In the genomic region with DNA sequence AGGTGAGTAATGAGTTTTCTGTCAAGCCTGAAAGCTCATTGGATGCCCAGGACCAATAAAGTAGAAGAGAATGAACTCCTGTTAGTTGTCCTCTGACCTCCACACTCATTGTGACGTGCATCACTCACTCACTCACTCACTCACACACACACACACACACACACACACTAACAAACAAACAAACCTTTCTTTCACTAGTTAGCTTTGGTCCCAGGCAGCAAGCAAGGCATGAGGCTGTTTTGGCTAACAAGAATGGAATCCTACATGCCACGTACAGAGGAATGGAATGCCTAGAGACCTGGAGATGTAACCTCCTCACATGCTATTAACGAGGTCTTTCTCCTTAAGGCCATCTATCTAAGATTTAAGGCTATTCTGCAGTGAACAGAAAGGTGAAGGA, we compare ENCODE assay signal across 21 mouse cellular contexts.
"Had no signal": no experiment of that assay in that cellular context is flagged by ENCODE, and none has a peak within 500 bp of the region (broad histone marks: within the 10 kb centered on the region; RNA-seq: fewer than 3 reads in every experiment).

No protein-coding gene starts in this region.

- H3K27me3 ChIP-seq: lung, embryonic 15.5 days; megakaryocyte, embryonic 14.5 days; midbrain, embryonic 13.5 days; midbrain, embryonic 15.5 days; neural tube, embryonic 13.5 days; neural tube, embryonic 15.5 days had no signal

- H3K4me2 ChIP-seq: lung, embryonic 15.5 days; midbrain, embryonic 11.5 days; midbrain, embryonic 13.5 days; midbrain, embryonic 15.5 days; neural tube, embryonic 13.5 days; neural tube, embryonic 15.5 days had no signal

- H3K9me3 ChIP-seq: lung, embryonic 15.5 days; megakaryocyte, embryonic 14.5 days; midbrain, embryonic 13.5 days; midbrain, embryonic 15.5 days; neural tube, embryonic 13.5 days; neural tube, embryonic 15.5 days had no signal

- H3K4me1 ChIP-seq: megakaryocyte, embryonic 14.5 days had no signal

- ATAC-seq: lung, postnatal 0 days; midbrain, embryonic 13.5 days; midbrain, embryonic 15.5 days had no signal

- DNase-seq: lung, adult 18-20 months; lung, postnatal 14 days; lung, postnatal 36 days; retina, postnatal 1 day; right cerebral cortex, adult 18-20 months; right cerebral cortex, postnatal 25 days; right cerebral cortex, postnatal 4 days; spleen, adult 18-20 months; thymus, adult 18-20 months; thymus, postnatal 14 days; thymus, postnatal 36 days had no signal

- H3K36me3 ChIP-seq: lung, embryonic 15.5 days; midbrain, embryonic 13.5 days; midbrain, embryonic 15.5 days; neural tube, embryonic 13.5 days; neural tube, embryonic 15.5 days had no signal

- H3K27ac ChIP-seq: lung, embryonic 15.5 days; macrophage; midbrain, embryonic 13.5 days; midbrain, embryonic 15.5 days; neural tube, embryonic 13.5 days; neural tube, embryonic 15.5 days had no signal

- H3K9ac ChIP-seq: lung, embryonic 15.5 days; midbrain, embryonic 13.5 days; midbrain, embryonic 15.5 days; neural tube, embryonic 13.5 days; neural tube, embryonic 15.5 days had no signal

- H3K4me3 ChIP-seq: lung, embryonic 15.5 days; megakaryocyte, embryonic 14.5 days; midbrain, embryonic 13.5 days; midbrain, embryonic 15.5 days; myocyte; neural tube, embryonic 13.5 days; neural tube, embryonic 15.5 days had no signal
